Mouse (Mus musculus): Measurements from ENCODE around the gene Rasgrp1.

- TF ChIP-seq CTCF (IDR thresholded peaks at IDR 0.05; ENCODE audit: low read depth) (no peak), EP300 (optimal IDR thresholded peaks at IDR 0.05) (no peak)
These were observed 39.1 kb downstream of the Rasgrp1 start for GRCm38 (mm10) chr2:117303391-117304350.

Measured in stomach, postnatal 0 days (tissue).